Mouse (Mus musculus) cortical plate, adult 2 months (tissue): Measurements from ENCODE around the gene Ccdc181. TPM values are rescaled to one million over a fixed set of nuclear protein-coding genes. Genes with fewer than 3 reads are reported as not detected.

ENCODE experiments used
- H3K27ac ChIP-seq: fragments of 200-500 bp; 2 replicates; pipeline ENCODE4 v1.5.1; 2012; ENCODE audit warnings: low read length, control low read depth, inconsistent platforms; ENCODE audit not compliant: insufficient read depth
- H3K4me1 ChIP-seq: fragments of 200-500 bp; 2 replicates; pipeline ENCODE4 v1.6.1; 2011; ENCODE audit warnings: low read length; ENCODE audit not compliant: control insufficient read depth, insufficient read depth
- H3K4me3 ChIP-seq: fragments of 200-500 bp; 2 replicates; pipeline ENCODE4 v1.5.1; 2011; ENCODE audit warnings: mild to moderate bottlenecking, low read length, control low read depth; ENCODE audit not compliant: insufficient read depth
- CTCF ChIP-seq: fragments of 200-500 bp; IDR thresholded peaks from 2 replicates; pipeline ENCODE4 v1.5.1; 2011; ENCODE audit warnings: mild to moderate bottlenecking, control low read depth, low read length; ENCODE audit not compliant: insufficient read depth; ENCODE audit errors: extremely low read depth
- POLR2A ChIP-seq: fragments of 200-500 bp; IDR thresholded peaks from 2 replicates; pipeline ENCODE4 v1.6.1; 2011; ENCODE audit warnings: mild to moderate bottlenecking, low read length, control low read depth; ENCODE audit not compliant: insufficient read depth; ENCODE audit errors: extremely low read depth
- polyA plus RNA-seq: library from polyadenylated mRNA; depleted of rRNA; stranded (reverse); fragments of >200 nt; gene quantifications from 2 replicates; pipeline ENCODE4 v1.2.3, GENCODE M21; 2012

Ccdc181 gene
- polyA plus RNA-seq, 1 experiment, result 19.1 TPM

GRCm38 (mm10) chr1:164279332-164279731 is 3.9 kb downstream of the Ccdc181 start:
- H3K4me1 ChIP-seq, result no peaks in the 10 kb centered on the region
- TF ChIP-seq POLR2A (no peak), CTCF (no peak)
- H3K4me3 ChIP-seq, result no peak overlapping the region
- H3K27ac ChIP-seq, result no peak overlapping the region

GRCm38 (mm10) chr1:164284007-164284406 is 8.6 kb downstream of the Ccdc181 start:
- Histone ChIP-seq H3K27ac (no peak overlapping the region), H3K4me1 (no peaks in the 10 kb centered on the region)
- no peak for TF ChIP-seq POLR2A
- no peak for TF ChIP-seq CTCF

GRCm38 (mm10) chr1:164287406-164287805 is 12.0 kb downstream of the Ccdc181 start:
- no peak overlapping the region for H3K27ac ChIP-seq
- no peak overlapping the region for H3K4me3 ChIP-seq

More at GRCm38 (mm10) chr1:164284007-164284406, 8.6 kb downstream of the Ccdc181 start:
- H3K4me3 ChIP-seq, result no peak overlapping the region

GRCm38 (mm10) chr1:164292040-164292439 is 16.7 kb downstream of the Ccdc181 start:
- H3K4me1 ChIP-seq, result no peaks in the 10 kb centered on the region
- no peak for TF ChIP-seq POLR2A
- H3K27ac ChIP-seq, result no peak overlapping the region
- no peak overlapping the region for H3K4me3 ChIP-seq

More at GRCm38 (mm10) chr1:164287406-164287805, 12.0 kb downstream of the Ccdc181 start:
- TF ChIP-seq POLR2A (no peak), CTCF (no peak)
- H3K4me1 ChIP-seq, result no peaks in the 10 kb centered on the region

- H3K4me1 ChIP-seq, result no peaks in the 10 kb centered on the region
- H3K27ac ChIP-seq, result no peak overlapping the region
- H3K4me3 ChIP-seq, result no peak overlapping the region
- TF ChIP-seq POLR2A (no peak), CTCF (no peak)
These were observed 18.7 kb downstream of the Ccdc181 start for GRCm38 (mm10) chr1:164294071-164294470.

- Histone ChIP-seq H3K4me1 (no peaks in the 10 kb centered on the region), H3K4me3 (no peak overlapping the region), H3K27ac (no peak overlapping the region)
- TF ChIP-seq CTCF, result no peak
- TF ChIP-seq POLR2A, result no peak
These were observed 21.1 kb downstream of the Ccdc181 start for GRCm38 (mm10) chr1:164296473-164296872.

- TF ChIP-seq POLR2A, result no peak
- no peaks in the 10 kb centered on the region for H3K4me1 ChIP-seq
- no peak overlapping the region for H3K4me3 ChIP-seq
- no peak overlapping the region for H3K27ac ChIP-seq
These were observed 26.6 kb downstream of the Ccdc181 start for GRCm38 (mm10) chr1:164301949-164302348.

GRCm38 (mm10) chr1:164303821-164304220 is 28.4 kb downstream of the Ccdc181 start, which contains the start of gene Nme7:
TSS of gene Nme7 (plus strand) at chr1:164304121.
- TF ChIP-seq CTCF (no peak), POLR2A (no peak)
- H3K27ac ChIP-seq, result no peak within 1 kb of the TSS
- H3K4me3 ChIP-seq, result no peak within 1 kb of the TSS
- peaks cover 2% of the 10 kb centered on the region; the same call in 1 of the 2 replicates for H3K4me1 ChIP-seq

GRCm38 (mm10) chr1:164307124-164307751 is 31.9 kb downstream of the Ccdc181 start, which contains the start of gene Blzf1:
TSS of gene Blzf1 (minus strand) at chr1:164307489.
- Histone ChIP-seq H3K4me3 (peak within 1 kb of the TSS; percentile 74), H3K4me1 (peaks cover 2% of the 10 kb centered on the region; the same call in 1 of the 2 replicates), H3K27ac (no peak within 1 kb of the TSS)
- TF ChIP-seq CTCF, result no peak
- peak; percentile 38; the same call in 1 of the 2 replicates for TF ChIP-seq POLR2A

- Histone ChIP-seq H3K4me3 (peak overlapping the region; percentile 74), H3K27ac (no peak overlapping the region), H3K4me1 (peaks cover 2% of the 10 kb centered on the region; the same call in 1 of the 2 replicates)
- no peak for TF ChIP-seq POLR2A
- TF ChIP-seq CTCF, result no peak
These were observed 32.5 kb downstream of the Ccdc181 start for GRCm38 (mm10) chr1:164307922-164308321.

- TF ChIP-seq POLR2A (no peak), CTCF (no peak)
- Histone ChIP-seq H3K27ac (no peak overlapping the region), H3K4me3 (no peak overlapping the region), H3K4me1 (no peaks in the 10 kb centered on the region)
These were observed 38.7 kb downstream of the Ccdc181 start for GRCm38 (mm10) chr1:164314085-164314484.
